Mouse (Mus musculus) heart, postnatal 14 days (tissue): ENCODE measurements around the gene Pak7. TPM values are rescaled to one million over a fixed set of nuclear protein-coding genes. Genes with fewer than 3 reads are reported as not detected.
A peak's percentile ranks its signal among the peaks of the same experiment; 100 is the strongest.

ENCODE experiments used
- DNase-seq, 2 experiments: peaks; one replicate each; pipeline ENCODE4 v3.0.0; 2021 to 2022
- intact Hi-C: fragments of 180-260 bp; cut with DNase I; formaldehyde crosslinking; loops from one replicate; pipeline ENCODE4 v1.15.1; 2025
- total RNA-seq, 2 experiments: library from RNA; stranded (reverse); gene quantifications; 2 replicates each; pipeline ENCODE4 v1.2.3; 2021

The Pak7 gene
- total RNA-seq, 2 experiments from 2014 or later, result 0.07 TPM; not detected in 1

GRCm38 (mm10) chr2:136231228-136231627 lies 156.5 kb downstream of the Pak7 start:
- DNase-seq, result no peak
- intact Hi-C loops, result no loop called here

- intact Hi-C loops, result no loop called here
- DNase-seq, result no peak
Measured at GRCm38 (mm10) chr2:136204034-136204433, 183.7 kb downstream of the Pak7 start.

GRCm38 (mm10) chr2:136175030-136175429 lies 212.7 kb downstream of the Pak7 start:
- intact Hi-C loops, result no loop called here
- no peak for DNase-seq

GRCm38 (mm10) chr2:136150752-136151151 lies 237.0 kb downstream of the Pak7 start:
- intact Hi-C loops, result no loop called here
- no peak for DNase-seq

GRCm38 (mm10) chr2:136149530-136149929 lies 238.2 kb downstream of the Pak7 start:
- intact Hi-C loops, result loop anchor here (2.0 kb wide), 1 partner anchor 299 kb away; no protein-coding TSS in a partner anchor
- DNase-seq, result peak in 1 of 2 experiments; percentile 6

- intact Hi-C loops, result loop anchor here (2.0 kb wide), 1 partner anchor 300 kb away; no protein-coding TSS in a partner anchor
- DNase-seq, result peak; percentile 71 to 80
Measured at GRCm38 (mm10) chr2:136148999-136149398, 238.8 kb downstream of the Pak7 start.

GRCm38 (mm10) chr2:136140807-136141206 lies 247.0 kb downstream of the Pak7 start:
- DNase-seq, result no peak
- intact Hi-C loops, result no loop called here

GRCm38 (mm10) chr2:136139159-136140069 lies 248.4 kb downstream of the Pak7 start:
- peak; percentile 13 to 43 for DNase-seq
- intact Hi-C loops, result loop anchor here (2.0 to 10.0 kb wide), 3 partner anchors 135 to 782 kb away; no protein-coding TSS in a partner anchor

GRCm38 (mm10) chr2:136138451-136138850 lies 249.3 kb downstream of the Pak7 start:
- DNase-seq, result no peak
- intact Hi-C loops, result loop anchor here (2.0 to 10.0 kb wide), 3 partner anchors 134 to 781 kb away; no protein-coding TSS in a partner anchor

GRCm38 (mm10) chr2:136121867-136122266 lies 265.9 kb downstream of the Pak7 start:
- DNase-seq, result no peak

GRCm38 (mm10) chr2:136118006-136118405 lies 269.8 kb downstream of the Pak7 start:
- intact Hi-C loops, result no loop called here

More at GRCm38 (mm10) chr2:136121867-136122266, 265.9 kb downstream of the Pak7 start:
- intact Hi-C loops, result no loop called here

GRCm38 (mm10) chr2:136113374-136113773 lies 274.4 kb downstream of the Pak7 start:
- intact Hi-C loops, result no loop called here
- DNase-seq, result no peak

More at GRCm38 (mm10) chr2:136118006-136118405, 269.8 kb downstream of the Pak7 start:
- DNase-seq, result no peak

GRCm38 (mm10) chr2:136109038-136109363 lies 278.8 kb downstream of the Pak7 start:
- intact Hi-C loops, result no loop called here
- no peak for DNase-seq

- DNase-seq, result no peak
- intact Hi-C loops, result no loop called here
Measured at GRCm38 (mm10) chr2:136108124-136109037, 279.4 kb downstream of the Pak7 start.

- no peak for DNase-seq
- intact Hi-C loops, result no loop called here
Measured at GRCm38 (mm10) chr2:136107597-136107996, 280.2 kb downstream of the Pak7 start.

- intact Hi-C loops, result no loop called here
Measured at GRCm38 (mm10) chr2:136097143-136097542, 290.6 kb downstream of the Pak7 start.

GRCm38 (mm10) chr2:136095978-136096377 lies 291.8 kb downstream of the Pak7 start:
- intact Hi-C loops, result no loop called here
- DNase-seq, result no peak

More at GRCm38 (mm10) chr2:136097143-136097542, 290.6 kb downstream of the Pak7 start:
- DNase-seq, result no peak

GRCm38 (mm10) chr2:136064356-136064755 lies 323.4 kb downstream of the Pak7 start:
- intact Hi-C loops, result no loop called here
- DNase-seq, result no peak

GRCm38 (mm10) chr2:136059029-136059669 lies 328.6 kb downstream of the Pak7 start:
- intact Hi-C loops, result no loop called here
- no peak for DNase-seq

GRCm38 (mm10) chr2:136058398-136058797 lies 329.4 kb downstream of the Pak7 start:
- intact Hi-C loops, result no loop called here
- DNase-seq, result no peak
